Mouse (Mus musculus) intestine, postnatal 0 days (tissue): ENCODE measurements at regions not wholly inside any gene's neighbourhood (a gene's known extent, or its start where the extent isn't known, plus 50 kb on each side); places are given as distances from the start of the nearest gene placed in this dataset.

Experiments
- ATAC-seq: fragments of 200-750 bp; cut with Nextera tagmentation; 2 replicates; pipeline ENCODE4 v1.8.0; 2017; ENCODE audit warnings: mild to moderate bottlenecking, moderate TSS enrichment, moderate library complexity
- H3K27ac ChIP-seq: fragments of 300-500 bp; sonication (generic); 2 replicates; pipeline ENCODE4 v1.5.1; 2014; ENCODE audit warnings: mild to moderate bottlenecking, low read depth, low read length, moderate library complexity
- H3K27me3 ChIP-seq: fragments of 300-500 bp; sonication (generic); replicated peaks from 2 replicates; pipeline ENCODE4 v1.6.1; 2014; ENCODE audit warnings: low read length, mixed read lengths; ENCODE audit not compliant: control insufficient read depth, insufficient read depth
- H3K36me3 ChIP-seq: fragments of 300-500 bp; sonication (generic); 2 replicates; pipeline ENCODE4 v1.6.1; 2014; ENCODE audit warnings: mild to moderate bottlenecking, moderate library complexity; ENCODE audit not compliant: control insufficient read depth, insufficient read depth
- H3K4me1 ChIP-seq: fragments of 300-500 bp; sonication (generic); replicated peaks from 2 replicates; pipeline ENCODE4 v1.6.1; 2014; ENCODE audit warnings: antibody characterized with exemption, low read length, mixed read lengths; ENCODE audit not compliant: control insufficient read depth, insufficient read depth
- H3K4me2 ChIP-seq: fragments of 300-500 bp; sonication (generic); replicated peaks from 2 replicates; pipeline ENCODE4 v1.6.1; 2014; ENCODE audit warnings: low read depth, mild to moderate bottlenecking, moderate library complexity
- H3K4me3 ChIP-seq: fragments of 300-500 bp; sonication (generic); 2 replicates; pipeline ENCODE4 v1.5.1; 2014; ENCODE audit warnings: low read depth, low read length
- H3K9ac ChIP-seq: fragments of 300-500 bp; sonication (generic); 2 replicates; pipeline ENCODE4 v1.6.1; 2014; ENCODE audit warnings: mild to moderate bottlenecking, low read depth, low read length
- H3K9me3 ChIP-seq: fragments of 300-500 bp; sonication (generic); 2 replicates; pipeline ENCODE4 v1.6.1; 2016; ENCODE audit warnings: mixed run types; ENCODE audit not compliant: control insufficient read depth
- CTCF ChIP-seq: sonication (generic); IDR thresholded peaks from 2 replicates; pipeline ENCODE4 v1.5.1; 2016; ENCODE audit warnings: low read depth, mild to moderate bottlenecking, control low read depth, antibody characterized with exemption, moderate library complexity
- WGBS: fragments of 180-500 bp; shearing (Covaris S2); extraction: QIAGEN DNeasy Blood & Tissue Kit; methylation state at CpG from one replicate; pipeline ENCODE4 v1.1.7; 2014; 5-methylcytosine and 5-hydroxymethylcytosine counted together

DNA sequence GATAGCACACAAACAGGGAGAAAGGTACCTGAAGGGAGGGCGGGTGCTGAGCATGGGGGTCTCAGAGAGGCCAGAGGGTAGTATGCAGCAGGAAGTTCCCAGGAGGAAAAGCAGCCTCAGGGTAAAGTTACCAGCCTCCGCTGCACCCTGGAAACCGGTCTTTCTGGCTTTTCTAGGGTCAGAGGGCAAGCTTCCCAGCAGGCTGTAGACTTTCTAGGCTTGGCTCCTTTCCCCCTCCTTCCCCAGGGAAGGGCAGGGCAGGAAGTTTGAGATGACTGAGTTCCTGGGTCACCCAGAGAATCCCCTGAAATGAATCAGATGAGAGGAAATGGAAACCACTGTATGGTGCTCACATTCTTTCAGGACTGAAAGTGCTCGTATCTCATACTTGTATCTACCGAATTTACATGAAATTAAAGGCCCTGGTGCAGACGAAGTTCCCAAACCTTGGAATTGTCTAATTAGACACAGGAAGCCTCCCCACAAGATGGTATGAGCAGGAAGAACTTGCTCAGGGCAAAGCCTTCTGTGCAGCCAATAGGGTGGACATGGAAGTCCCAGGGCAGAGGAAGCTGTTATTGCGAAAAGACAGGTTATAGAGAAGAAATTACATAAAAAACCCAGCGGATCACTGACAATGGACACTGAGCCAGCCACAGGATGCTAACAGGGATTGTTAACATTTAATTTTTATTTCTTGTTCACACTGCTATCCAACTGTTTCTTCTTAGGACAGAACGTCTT lies 114.9 kb downstream of the Bcl2l11 start:
- peak overlapping the region; percentile 35 for H3K4me2 ChIP-seq

DNA sequence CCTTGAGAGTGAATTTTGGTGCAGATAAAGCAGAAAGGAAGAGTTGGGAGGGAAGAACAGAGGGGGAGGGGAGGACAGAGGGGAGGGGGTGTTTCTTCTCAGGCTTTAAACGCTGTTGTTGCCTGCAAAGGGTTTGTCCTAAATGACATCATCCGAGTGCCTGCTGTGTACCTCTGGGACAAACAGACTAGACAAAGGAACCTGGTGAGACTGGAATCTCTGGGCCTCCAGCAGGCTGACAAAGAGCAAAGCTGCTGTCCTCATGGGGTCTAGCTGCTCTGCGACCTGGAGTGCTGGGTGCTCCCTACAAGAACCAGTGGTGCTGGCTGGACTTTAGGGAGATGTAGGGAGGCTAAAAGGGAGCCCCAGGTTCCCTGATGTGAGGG lies 115.4 kb downstream of the Bcl2l11 start:
- Histone ChIP-seq H3K4me3 (no peak overlapping the region), H3K4me1 (peaks cover 17% of the 10 kb centered on the region; the same call in 1 of the 2 replicates), H3K9me3 (no peaks in the 10 kb centered on the region), H3K27ac (peak overlapping the region; percentile 73; the same call in 1 of the 2 replicates), H3K36me3 (no peaks in the 10 kb centered on the region), H3K9ac (no peak overlapping the region), H3K4me2 (0 out of 2 replicates have a peak overlapping the region, but pooled peaks have one; percentile 35), H3K27me3 (no peaks in the 10 kb centered on the region)
- ATAC-seq, result no peak
- WGBS, result 20% methylated on average over 3 of the region's 3 CpGs
- no peak for TF ChIP-seq CTCF

More for the DNA sequence above, 114.9 kb downstream of the Bcl2l11 start:
- Histone ChIP-seq H3K27ac (peak overlapping the region; percentile 73), H3K4me1 (peaks cover 17% of the 10 kb centered on the region; the same call in 1 of the 2 replicates), H3K9ac (0 out of 2 replicates have a peak overlapping the region, but pooled peaks have one; percentile 5), H3K36me3 (no peaks in the 10 kb centered on the region), H3K9me3 (no peaks in the 10 kb centered on the region), H3K27me3 (no peaks in the 10 kb centered on the region), H3K4me3 (no peak overlapping the region)
- WGBS, result 27% methylated on average over 9 of the region's 9 CpGs
- no peak for TF ChIP-seq CTCF
- ATAC-seq, result peak; percentile 93

DNA sequence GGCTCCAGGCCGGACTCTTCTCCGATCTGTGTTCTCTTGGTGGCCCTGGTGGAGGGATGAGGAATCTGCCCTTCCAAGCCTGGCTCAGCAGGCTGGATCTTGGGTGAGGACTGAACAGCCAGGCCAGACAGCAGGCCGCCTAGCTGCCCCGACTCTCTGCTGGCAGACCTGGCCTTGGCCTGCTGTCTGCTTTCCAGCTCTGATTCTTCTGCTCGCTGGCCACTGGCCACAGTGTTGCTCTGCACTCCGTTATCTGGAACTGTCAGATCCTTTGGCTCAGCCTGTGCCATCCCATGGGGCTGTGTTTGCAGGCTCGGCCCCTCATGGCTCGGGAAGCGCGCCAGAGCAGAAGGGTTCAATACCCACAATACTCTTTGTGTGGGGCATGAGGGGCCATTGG lies 119.7 kb downstream of the Bcl2l11 start:
- Histone ChIP-seq H3K4me3 (no peak overlapping the region), H3K9ac (no peak overlapping the region), H3K4me2 (no peak overlapping the region), H3K36me3 (no peaks in the 10 kb centered on the region), H3K9me3 (no peaks in the 10 kb centered on the region), H3K27me3 (no peaks in the 10 kb centered on the region), H3K4me1 (peaks cover 9% of the 10 kb centered on the region; the same call in 1 of the 2 replicates), H3K27ac (no peak overlapping the region)
- no peak for ATAC-seq
- peak; percentile 37 for TF ChIP-seq CTCF
- WGBS, result 85% methylated on average over 10 of the region's 10 CpGs

DNA sequence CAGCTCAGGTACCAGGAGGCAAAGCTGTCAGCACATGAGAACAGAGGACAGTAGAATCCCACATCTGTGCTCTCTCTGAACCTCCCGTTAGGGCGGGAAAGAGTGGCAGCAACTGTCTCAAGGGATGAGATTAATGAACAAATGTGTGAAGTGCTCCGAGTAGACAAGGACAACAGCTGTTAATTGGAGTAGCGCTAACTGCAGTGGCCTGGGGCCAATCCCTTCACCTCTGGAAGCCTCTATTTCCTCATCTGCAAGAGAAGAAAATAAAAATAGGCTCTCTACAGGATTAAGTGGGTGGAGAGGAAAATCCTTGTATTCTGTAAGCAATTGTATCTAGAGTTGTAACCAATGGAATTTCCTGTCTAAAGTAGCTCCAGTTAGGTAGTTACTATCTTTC lies 122.1 kb downstream of the Bcl2l11 start:
- Histone ChIP-seq H3K9ac (no peak overlapping the region), H3K27ac (no peak overlapping the region), H3K4me3 (no peak overlapping the region), H3K36me3 (no peaks in the 10 kb centered on the region), H3K4me1 (no peaks in the 10 kb centered on the region), H3K27me3 (no peaks in the 10 kb centered on the region), H3K9me3 (no peaks in the 10 kb centered on the region), H3K4me2 (no peak overlapping the region)
- ATAC-seq, result no peak
- WGBS, result 58% methylated on average over 4 of the region's 4 CpGs
- no peak for TF ChIP-seq CTCF

DNA sequence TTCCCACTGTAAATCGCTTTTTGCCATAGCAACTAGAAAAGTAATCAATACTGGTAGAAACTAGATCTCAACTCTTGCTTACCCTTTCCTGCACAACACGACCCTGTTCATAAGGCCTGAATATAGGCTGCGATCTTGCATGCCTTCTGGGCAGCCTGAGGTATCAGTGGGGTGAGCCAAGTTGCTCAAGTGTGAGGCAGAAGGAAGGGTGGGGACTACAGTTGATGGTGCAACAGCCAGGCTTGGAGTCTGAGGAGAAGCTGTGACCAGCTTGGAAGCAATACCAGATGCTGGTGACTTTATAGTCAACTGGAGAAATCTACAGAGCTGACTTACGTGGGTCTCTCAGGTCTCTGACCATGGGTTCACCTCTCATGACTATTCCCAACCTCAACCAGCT lies 123.3 kb downstream of the Bcl2l11 start:
- H3K27ac ChIP-seq, result no peak overlapping the region
- no peaks in the 10 kb centered on the region for H3K4me1 ChIP-seq
- no peaks in the 10 kb centered on the region for H3K36me3 ChIP-seq
- no peak overlapping the region for H3K9ac ChIP-seq
- WGBS, result 85% methylated on average over 4 of the region's 4 CpGs
- no peak for TF ChIP-seq CTCF
- no peak for ATAC-seq
- H3K4me3 ChIP-seq, result no peak overlapping the region
- H3K27me3 ChIP-seq, result no peaks in the 10 kb centered on the region
- no peaks in the 10 kb centered on the region for H3K9me3 ChIP-seq
- H3K4me2 ChIP-seq, result no peak overlapping the region

DNA sequence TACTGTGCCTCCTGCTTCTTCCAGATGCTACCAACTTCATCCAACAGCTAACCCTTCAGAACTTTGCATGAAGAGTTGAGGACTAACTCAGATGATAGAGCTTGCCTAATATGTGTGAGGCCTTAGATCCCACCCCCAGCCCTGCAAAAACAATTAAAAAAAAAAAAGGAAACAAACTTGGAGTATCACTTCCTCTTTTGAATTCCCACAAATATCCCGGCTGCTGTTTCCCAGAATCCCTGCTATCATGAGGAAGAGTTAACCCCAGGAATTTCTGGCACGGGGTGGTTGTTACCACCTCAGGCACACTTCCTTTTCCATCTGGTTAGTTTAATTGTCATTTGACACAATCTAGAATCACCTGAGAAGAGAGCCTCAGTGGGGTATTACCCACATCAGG lies 123.8 kb downstream of the Bcl2l11 start:
- WGBS, result 82% methylated on average over 2 of the region's 2 CpGs
- Histone ChIP-seq H3K27me3 (no peaks in the 10 kb centered on the region), H3K4me2 (no peak overlapping the region), H3K4me3 (no peak overlapping the region), H3K27ac (no peak overlapping the region), H3K9me3 (no peaks in the 10 kb centered on the region), H3K9ac (no peak overlapping the region), H3K4me1 (no peaks in the 10 kb centered on the region), H3K36me3 (no peaks in the 10 kb centered on the region)
- ATAC-seq, result no peak
- no peak for TF ChIP-seq CTCF
